Mouse (Mus musculus) cerebellum, adult 9-11 months (tissue): Measurements from ENCODE around the gene Polr2e.
A peak's percentile ranks its signal among the peaks of the same experiment; 100 is the strongest.

Experiments used
- DNase-seq: peaks from one replicate; pipeline ENCODE4 v3.0.0; 2022

The Polr2e gene

DNA sequence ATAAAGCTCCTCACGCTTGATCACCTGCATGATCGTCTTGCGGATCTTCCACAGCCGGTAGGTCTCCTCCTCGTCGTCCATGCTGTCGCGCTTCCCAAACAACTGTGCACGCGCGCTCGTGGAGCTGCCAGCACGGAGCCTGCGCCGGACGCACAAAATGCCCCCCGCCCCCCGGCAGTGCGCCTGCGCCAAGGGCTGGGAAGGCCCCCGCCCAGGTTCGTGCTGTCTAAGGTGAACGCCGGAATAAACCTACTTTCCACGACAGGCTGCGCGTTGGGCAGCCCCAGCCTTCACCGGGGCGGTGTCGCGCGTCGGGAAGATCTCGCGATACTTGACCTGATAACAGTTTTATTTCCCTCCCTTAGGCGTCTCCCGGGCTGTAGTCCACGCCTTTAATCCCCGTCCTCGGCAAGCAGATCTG lies at the start of gene Polr2e:
Gene Polr2e, minus strand, starts transcription at position 237 of the 421 bp plus-strand sequence.
- DNase-seq = peak; percentile 99

DNA sequence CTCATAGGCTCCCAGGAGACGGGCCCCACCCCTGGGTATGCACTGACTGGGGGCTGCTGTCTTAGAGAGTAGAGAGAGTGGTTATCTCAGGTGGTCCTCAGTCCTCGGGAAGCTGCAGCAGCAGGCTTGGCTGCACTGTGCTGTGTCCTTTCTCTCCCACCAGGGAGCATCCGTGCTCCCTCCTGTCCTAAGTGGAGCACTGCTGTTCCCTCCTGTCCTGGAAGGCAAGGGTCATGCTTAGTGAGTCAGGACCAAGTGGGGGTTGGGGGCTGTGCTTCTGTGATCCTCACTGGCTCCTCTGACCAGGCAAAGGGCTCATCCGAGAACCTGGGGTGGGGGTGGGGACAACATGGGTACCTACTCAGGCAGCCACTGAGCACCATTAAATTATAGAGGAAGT lies 49.6 kb upstream of the Polr2e start:
- no peak for DNase-seq

DNA sequence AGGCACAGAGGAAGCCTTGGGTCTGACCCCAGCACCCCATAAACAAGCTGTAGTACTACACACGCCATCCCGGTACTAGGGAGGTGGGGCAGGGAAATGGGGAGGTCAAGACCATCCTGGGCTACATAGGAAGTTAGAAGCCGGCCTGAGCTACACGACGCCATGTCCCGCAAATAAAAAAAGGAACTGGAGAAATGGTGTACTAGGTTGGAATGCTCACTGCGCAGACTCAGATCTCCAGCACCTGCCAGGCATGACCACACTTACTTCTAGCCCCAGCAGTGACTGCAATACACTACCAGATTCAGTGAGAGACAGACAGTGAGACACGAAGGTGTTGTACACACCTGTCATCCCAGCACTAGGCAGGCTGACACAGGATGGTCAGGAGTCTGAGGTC lies 47.9 kb upstream of the Polr2e start:
- no peak for DNase-seq

DNA sequence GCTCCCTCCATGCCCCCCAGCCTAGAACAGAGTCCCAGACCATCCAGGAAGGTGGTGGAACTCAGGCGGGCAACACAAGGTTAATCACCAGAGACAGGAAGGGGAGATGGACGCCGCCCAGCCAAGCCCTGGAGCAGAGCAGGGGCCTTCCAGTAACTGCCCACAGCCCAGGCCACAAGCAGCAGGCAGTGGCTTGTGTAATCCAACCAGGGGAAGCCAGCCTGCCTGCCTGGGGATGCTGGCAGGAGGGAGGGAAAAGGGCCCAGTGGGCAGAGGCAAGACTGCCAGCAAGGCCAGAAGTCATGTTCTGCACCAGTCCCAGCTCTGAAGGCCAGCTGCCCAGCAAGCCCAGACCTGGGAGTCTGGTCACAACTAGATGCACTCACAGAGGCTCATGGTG lies 47.3 kb upstream of the Polr2e start:
- DNase-seq = peak; percentile 51

DNA sequence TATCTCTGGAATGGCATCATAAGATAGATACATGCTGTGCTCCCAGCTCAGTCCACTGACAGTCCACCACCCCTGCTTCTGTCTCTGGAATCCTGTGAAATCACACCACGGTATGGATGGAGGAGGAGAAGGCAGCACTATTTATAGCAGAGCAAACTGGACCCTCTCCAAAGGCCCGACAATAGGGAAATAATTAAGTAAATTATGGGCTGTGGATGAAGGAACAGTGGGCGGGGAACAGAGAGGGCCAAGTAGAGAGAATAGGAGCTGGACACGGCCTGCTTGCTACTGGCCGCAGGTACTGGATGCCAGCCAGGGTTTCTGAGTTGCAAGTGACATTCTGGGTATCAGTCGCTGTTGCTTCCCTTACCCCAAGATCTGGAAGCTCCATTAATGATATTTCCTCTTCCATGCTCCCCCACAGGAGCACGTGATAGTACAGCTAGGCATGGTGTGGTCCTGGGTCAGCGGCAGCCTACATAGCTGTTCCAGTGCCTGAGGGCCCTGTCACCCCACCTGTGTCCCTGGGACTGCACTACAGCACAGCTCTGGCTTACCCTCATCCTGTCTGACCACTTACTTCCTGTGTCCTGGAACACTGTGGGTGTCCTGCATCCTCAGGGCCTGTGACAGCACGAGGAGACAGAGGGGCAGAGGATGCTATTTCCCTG lies 45.4 kb upstream of the Polr2e start:
- peak; percentile 63 for DNase-seq

DNA sequence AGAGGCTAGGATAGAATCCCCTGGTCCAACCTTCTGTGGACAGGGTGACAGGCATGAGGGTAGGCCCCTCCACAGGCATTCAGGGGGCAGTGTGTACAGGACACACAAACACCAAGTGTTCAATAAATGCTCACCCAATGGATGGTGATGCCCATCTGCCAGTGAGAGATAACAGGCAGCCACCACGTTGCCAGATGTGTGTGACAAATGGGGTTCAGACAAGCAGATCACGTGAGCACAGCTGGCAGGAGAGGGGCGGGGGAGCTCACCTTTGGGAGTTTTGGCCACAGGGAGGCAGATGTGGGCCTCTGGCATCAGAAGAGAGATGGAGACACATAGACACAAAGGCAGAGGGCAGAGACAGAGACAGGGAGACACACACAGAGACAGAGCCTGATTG lies 41.5 kb upstream of the Polr2e start:
- DNase-seq = no peak

DNA sequence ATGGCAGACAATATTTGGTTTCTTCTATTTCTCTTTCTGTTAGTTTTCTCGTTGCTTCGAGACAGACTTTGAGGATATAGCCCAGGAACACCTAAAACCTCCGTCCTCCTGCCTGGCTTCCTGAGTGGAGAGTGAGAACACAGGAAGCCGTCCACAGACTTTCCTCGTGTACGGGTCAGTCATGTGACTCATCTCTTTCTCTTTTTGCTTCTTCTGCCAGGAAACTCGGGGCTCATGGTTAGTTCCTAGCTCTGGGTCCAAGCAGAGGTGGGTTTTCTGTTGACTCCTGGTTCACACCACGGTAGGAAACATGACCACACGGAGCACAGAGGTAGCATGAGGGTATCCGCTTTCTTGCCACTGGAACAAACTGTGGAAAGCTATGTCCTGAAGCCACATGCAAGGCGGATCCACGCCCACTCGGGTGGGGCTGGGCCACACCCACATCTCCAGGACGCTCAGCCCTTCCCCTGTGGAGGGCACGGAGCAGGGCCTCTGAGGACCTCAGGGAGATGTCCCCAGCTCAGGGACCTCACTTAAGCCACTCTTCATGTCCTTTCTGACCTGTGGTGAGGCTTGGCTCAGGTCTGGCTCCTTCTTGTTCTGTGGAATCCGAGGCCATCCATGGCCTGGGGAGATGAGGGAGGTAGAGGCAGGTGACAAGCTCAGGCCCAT lies 40.9 kb upstream of the Polr2e start:
- DNase-seq = no peak

DNA sequence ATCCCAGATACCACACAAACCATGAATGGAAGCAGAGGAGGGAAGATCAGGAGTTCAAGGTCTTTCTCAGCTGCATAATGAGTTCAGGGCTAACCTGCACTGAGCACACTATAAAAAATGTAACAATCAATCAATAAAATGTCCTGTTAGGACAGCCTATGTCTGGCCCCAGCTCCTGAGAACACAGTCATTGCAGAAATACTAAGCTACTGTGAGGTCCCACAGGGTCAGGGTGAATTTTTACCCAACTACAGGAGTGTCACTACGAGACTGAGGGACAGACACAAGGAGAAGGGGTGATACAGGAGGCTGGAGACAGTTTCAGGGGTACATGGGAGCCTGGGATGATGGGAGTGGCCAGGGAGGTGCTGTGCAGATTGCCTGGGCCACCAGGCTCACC lies 38.8 kb upstream of the Polr2e start:
- no peak for DNase-seq

DNA sequence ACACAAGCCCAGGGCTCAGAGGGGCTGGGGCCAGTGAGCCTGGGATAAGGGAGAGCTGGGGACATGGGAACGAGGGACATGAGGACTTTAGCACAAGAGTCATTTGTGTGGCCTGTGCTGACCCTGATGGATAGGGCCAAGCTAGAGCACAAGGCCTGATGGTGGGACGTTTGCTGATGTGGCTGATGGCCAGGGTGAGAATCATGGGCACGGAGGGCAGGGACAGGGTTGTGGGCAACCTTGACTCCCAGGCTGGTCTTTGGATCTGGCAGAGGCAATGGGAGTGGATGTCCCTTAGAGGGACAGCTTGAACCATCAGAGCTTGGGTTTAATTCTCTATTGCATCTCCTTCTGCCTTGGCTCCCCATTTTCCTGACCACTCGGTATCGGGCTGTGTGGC lies 37.7 kb upstream of the Polr2e start:
- no peak for DNase-seq

DNA sequence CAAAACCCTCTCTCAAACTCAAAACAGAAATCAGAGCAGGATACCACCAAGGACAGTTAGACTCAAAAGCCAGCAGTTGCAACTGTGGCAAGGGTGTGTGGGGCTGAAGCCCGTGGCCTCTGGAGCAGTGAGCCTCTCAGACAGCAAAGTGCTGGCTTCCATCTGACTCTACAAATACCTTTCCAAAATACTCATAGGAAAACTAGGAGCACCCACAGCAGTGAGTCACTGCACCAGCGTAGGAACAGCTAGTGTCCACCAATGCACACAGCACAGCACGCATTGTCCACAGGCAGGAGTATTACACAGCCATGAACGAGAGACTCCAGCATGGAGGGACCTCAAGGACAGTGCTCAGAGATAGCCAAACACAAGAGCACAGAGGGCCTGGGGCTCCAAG lies 36.8 kb upstream of the Polr2e start:
- no peak for DNase-seq

DNA sequence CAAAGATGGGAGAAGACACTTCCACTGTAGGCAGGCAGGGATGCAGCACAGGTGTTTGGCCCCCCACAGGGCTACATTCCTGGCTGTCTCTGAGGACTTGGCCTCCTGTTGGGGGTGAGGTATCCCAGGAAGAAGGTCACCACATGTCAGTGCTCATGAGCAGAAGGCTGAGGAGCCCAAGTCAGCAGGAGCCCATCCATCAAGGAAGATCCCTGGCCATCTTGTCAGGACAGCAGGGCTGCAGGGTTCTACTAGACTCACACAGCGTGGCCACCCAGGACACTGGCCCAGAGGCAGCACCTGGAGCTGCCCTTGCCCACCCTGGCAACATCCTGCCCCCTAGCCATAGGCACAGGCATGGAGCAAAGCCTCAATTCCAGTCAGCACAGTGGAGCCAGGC lies 36.3 kb upstream of the Polr2e start:
- no peak for DNase-seq

DNA sequence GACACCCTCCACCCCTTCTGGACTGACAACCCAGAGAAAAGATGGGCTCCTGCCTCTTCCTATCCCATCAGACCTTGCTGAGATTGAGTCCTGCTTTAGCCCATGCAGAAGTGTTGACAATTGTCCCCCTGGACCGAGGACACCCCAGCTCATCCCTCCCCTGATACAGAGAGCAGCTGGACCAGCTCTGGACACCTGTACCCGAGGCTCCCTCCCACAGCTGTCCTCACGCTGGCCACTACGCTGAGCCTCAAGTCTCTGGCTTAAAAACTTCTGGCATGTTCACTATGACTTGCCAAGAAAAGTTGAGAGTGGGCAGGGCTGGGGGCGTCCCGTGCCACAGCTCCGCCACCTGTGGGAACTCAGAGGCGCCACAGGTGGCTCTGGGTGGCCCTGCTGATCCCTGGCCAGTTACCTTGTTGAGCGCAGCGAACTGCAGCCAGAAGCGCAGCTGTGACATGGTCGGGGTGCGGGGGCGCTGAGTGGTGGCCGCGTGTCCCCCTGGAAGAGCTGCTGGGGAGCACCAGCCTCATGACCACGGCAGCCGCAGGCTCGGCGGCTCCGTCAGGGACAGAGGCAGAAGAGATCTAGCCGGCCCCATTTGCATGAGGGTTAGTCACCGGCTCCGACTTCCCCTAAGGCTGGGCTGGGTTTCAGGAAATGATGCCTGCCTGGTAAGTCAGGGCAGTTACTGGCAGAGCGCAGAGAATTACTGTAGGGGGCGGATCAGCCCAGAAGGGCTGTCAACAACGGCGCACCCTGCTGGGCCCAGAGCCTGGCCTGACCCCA lies 35.4 kb upstream of the Polr2e start:
- DNase-seq = no peak

DNA sequence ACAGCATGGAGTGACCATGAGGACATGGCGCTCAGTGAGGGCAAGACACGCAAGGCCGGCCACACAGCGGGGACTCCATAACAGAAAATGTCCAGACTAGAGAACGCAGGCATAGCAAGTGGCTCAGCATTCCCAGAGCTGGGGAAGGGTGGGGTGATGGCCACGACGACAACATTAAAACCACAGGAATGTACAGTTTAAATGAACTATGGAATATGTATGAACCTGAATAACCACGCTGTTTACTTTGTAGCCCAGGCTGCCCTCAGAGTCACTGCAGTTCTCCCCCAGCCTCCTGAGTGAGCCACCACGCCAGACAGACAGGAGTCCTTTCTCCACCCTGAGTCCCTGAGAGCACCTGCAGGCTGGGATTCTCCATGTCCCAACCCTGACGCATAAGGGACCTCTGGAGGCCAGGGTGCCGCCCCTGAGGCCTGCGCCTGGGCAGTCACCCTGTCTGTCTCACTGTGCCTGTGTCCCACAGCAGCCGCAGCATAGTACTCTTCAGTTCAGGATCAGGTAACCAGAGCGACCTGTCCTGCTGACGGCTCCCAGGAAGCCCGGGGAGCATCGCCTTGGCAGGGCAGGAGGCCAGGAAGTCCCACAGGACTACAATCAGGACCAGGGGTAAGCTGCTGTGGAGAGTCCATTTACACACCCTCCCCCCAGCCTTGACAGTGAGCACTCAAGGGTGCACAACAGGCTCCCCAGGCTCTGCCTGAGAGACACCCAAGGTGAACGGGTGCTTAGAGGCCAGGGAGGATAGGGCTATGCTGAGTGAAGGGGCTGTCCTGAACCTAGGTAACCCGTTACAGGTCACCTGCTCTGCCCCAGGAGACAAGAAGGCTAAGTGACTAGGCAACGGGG lies 33.3 kb upstream of the Polr2e start:
- DNase-seq = no peak

DNA sequence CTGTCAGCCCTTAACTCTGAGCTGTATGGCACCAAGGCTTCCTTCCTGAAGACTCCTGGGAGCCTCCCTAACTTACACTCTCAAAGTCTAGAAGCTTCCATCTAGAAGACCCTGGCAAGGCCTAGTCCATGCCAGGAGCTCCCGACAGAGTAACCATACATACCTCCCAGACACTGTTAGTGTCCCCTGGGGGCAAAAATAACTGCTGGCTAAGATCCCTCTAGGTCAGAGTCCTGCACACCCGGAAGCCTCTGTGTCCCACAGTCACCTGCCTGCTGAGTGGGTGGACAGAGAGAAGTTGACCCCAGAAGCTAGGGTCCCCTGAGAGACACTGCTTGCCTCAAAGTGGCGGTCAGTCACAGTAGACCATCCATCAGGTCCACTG lies 31.9 kb upstream of the Polr2e start:
- no peak for DNase-seq

DNA sequence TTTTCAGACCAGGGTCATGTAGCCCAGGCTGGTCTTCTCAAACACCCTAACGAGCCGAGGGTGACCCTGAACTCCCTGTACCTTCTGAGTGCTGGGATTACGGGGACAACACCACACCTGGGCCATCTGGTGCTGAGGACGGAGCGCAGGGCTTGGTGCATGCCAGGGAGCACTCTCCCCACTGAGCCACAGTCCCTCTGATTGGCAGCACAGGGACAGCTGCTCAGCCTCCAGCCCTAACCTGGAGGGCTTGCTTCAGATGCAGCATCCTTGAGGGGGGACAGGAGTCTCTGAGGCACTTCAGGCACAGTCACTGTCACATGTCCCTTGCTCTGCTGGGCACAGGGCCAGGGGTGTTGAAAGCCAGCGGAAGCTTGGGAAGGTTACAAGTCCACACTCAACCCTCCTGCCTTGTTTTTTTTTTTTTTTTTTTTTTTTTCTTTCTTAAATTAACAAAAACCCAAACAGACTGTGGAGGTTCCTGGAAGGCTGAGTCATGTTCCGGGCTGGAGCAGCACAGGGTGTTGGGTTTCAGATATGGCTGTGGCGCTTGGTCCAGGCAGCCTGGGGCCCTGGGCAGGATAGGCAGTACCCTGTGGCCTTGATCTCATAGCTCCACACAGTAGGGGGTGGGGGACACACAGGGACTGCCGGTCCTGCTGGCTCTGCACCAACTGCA lies 31.4 kb upstream of the Polr2e start:
- DNase-seq = peak; percentile 87

DNA sequence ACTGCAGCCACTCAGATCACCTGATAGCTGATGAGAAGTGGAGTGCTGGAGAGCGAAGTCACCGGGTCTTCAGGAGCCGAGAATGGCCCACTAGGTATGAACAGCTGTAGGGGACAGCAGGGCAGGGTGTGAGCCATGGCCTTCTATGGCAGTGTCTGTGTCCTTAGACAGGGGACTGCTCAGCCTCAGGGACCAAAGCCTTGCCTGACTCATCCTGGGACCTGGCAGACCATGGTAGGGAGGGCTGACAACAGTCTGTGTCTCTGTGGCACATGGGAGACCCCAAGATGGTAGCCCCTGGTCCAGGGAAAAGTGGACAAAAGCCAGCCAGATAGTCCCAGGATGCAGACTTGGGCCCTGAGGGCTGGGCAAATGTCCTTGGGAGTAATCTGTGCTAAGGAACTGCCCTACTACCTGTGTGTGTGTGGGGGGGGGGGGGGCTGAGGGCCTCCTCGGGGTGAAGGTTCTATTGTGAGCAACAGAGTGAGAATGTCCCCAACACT lies 30.4 kb upstream of the Polr2e start:
- no peak for DNase-seq

DNA sequence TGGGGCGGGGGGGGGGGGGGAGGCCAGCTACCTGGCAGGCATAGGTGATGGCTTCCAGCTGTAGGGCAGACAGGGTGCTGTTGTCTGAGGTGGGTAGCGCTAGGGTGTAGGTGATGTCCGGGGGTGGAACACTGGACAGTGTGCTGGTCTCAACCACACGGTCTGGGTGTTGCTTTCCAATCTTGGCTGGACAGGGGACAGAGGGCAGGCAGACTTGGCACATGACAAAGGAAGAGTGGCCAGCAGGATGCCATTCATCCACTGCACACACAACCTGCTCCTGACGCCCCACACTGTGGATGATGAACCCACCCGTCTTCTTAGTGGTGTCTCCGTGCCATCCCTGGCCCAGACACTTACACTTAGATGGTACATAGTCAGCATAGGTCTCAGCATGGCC lies 29.7 kb upstream of the Polr2e start:
- DNase-seq = no peak

DNA sequence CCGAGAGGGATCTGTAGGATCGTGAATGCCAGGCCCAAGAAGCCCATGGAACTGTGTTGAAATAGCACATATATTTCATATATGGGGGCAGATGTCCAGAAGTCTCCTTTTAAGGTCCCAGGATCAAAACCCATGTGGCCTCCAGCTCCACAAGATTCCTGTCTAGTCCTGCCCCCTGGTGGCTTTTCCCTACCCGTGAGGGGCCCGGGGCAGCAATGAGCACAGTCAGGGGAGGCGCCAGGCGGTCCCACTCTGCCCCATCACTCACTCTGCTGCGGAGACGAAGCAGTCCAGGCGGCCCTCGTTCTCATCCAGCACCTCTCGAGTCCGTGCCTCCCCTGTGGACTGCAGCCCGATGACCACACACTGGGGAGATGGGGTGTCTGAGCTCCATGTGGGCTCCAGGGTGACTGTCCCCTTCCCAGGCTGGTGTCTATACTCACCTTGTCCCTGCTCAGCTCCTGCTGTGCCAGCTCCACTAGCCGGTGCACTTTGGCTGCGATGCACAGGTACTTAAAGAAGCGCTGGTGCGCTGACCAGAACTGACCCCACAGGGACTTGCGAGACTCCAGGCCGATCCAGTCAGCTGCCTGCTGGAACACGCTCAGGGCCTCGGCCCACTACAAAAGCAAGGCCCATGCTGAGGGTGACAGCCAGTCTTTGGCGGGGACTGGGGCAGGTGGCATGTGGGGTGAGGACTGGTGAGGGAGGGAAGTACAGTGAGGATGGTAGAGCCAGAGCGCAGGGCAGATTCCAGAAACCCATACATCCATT lies 24.5 kb upstream of the Polr2e start:
- no peak for DNase-seq

DNA sequence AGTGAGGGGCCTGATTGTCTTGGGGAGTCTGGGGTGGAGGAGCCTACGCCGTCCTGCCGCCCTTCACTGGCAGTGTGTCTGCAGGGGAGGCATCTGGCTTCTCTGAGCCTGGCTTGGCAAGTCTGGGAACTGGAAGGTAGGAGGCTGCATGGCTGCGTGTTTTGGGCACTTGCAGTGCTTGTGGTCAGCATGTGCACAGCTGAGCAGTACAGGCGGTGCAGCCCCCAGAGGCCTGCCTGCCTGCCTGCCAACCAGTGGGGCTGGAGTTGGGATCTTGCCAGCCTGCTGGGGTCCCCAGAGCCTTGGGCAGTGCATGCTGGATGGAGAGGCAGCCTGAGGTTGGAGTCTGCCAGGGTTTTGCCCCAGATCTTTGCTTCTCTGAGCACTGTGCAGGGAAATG lies 23.5 kb upstream of the Polr2e start:
- no peak for DNase-seq

DNA sequence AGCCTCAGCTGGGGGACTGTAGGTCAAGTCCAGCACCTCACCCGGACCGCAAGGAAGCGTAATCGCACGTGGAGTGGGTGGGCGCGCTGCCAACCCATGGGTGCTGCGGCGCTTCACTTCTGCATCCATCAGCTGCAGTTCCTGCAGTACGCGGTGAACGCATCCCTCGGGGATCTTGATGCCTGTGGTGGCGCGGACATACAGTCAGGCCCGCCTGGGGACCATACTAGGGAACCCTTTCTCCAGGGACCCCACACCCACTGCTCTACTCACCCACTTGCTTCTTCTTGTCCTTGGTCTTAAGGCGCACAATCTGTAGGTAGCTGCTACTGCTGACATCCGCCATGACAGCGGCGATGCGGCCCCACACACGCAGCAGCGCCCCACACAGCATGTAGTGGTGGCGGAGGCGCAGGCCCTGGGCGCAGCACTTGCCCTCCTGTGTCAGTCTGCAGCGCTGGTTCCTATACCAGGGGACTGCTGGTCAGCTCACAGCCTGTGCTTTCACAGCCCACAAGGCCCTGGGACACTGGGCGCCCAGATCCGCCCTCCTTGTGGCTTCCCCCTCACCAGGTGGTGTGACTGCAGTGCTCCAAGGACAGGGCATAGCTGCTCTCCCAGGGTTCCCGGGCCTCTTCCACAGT lies 18.2 kb upstream of the Polr2e start:
- DNase-seq = peak; percentile 59
